Mouse (Mus musculus) right cerebral cortex, postnatal 4 days (tissue): ENCODE data around the gene Krt33b.

Experiments used
- DNase-seq: peaks from one replicate; pipeline ENCODE4 v3.0.0-alpha.2; 2022

Krt33b gene

DNA sequence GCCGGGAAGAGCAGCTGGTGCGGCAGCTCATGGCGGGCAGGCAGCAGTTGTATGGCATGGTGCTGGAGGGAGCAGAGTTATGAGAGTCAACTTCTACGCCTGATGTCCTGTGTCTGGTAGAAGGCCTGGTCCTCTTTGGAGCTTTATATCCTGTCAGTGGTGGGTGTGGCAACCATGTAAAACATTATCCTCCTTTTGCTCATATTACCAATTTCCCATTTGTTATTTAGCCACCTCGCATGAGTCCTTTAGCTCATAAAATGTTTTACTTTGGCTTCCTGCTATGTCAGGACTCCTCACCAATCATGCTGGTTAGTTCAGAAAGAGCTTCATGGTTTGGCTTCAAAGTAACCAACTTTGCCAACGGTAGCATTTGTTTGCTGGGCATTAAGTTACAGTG is at the start of gene Krt33b:
Krt33b (minus strand) TSS at position 101 of the 400 bp plus-strand sequence.
- DNase-seq = no peak

DNA sequence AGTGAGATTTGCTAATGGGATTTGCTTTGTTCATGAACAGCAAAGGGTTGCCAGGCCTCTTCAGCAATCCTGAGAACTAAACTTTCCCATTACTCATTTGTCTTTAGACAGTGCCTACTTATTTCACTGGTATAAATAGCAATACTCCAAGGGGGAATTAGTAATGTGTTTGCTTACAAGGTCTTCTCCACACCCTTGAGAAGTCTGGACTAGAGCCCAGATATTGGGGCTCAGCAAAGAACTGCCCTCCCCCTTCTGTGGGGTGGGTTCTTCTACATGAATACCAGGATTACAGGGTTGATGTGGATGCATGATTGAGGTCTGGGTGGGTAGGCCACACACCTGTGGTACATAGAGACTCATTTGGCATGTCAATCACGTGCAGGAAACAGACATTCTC is 44.2 kb upstream of the Krt33b start:
- DNase-seq = no peak

DNA sequence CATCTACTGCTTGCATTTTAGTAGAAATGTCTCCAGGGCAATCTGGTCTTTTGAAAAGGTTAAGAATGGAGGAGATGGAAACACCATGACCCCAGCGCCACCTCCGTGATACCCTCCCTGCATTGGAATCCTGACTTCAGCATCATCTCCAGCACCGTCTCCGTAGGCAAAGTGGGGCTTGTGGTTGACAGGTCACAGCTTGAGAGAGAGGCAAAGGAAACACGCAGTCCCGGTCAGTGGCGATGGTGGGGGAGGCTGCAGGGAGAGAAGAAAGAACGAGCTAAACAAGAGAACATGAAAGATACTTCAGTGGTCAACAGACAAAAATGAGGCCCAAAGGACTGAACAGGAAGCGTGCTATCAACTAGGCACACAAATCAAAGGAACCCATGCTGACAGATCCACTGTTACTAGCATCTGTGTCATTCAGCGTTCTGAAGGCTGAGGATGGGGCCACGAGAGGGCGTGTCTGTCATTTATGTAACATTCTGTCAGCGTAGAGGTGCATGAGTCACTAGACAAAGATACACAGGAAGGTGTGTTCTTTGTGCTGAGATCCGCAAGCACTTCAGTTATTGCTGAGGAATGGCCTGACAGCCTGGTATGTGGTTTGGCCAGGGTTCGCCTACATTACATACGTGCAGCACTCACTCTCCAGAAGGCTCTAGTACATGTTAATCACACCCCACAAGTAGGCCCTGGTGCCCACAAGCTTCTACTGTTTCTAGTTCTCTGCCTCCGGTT is 37.8 kb upstream of the Krt33b start:
- DNase-seq = no peak

DNA sequence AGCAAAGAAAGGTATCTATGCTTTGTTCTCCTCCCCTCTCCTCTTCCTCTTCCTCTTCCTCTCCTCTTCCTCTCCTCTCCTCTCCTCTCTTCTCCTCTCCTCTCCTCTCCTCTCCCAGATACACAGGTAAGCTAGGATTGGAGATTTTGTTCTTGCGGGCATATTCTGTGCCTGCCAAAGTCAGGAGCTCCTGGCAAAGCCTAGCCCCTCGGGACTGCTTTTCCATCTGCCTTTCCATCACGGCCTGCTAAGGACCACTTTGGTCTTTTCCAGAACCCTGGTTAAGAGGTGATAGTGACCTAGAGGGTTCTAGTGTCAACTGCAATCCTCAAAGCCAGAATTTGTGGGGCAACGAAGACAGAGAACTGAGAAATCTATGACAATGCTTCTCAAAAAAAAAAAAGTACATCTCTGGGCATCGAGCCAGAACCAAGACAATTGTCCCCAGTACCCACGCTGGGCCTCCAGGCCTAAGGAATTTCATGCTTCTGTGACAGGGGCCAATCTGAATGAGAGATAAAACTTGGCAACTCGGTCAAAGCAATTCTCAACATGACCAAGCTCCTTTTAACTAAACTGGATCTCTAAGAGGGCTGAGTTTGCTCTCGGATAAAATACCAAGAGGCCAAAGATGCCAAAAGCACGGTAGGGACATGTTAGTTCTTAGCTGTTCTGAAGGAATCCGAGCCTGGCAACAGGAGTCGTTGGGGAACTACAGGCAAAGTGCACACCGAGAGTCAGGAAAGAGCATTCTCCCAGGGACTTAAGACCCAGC is 36.8 kb upstream of the Krt33b start:
- no peak for DNase-seq

DNA sequence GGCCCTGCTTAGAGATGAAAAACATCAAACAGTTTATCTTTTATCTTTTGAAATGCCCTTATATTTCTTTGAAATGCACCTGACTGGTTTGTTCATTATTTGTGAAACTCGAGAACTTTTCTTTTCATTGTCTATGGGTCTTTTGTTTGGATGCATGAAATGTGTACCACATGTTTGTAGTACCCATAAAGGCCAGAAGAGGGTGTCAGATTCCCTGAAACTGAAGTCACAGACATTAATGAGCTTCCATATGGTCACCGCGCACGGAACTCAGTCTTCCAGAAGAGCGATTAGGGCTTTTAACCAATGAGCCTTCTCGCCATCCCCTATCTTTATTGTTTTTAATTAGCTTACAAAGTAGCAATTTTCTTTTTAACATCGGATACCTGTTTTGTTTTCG is 29.2 kb upstream of the Krt33b start:
- DNase-seq = no peak

DNA sequence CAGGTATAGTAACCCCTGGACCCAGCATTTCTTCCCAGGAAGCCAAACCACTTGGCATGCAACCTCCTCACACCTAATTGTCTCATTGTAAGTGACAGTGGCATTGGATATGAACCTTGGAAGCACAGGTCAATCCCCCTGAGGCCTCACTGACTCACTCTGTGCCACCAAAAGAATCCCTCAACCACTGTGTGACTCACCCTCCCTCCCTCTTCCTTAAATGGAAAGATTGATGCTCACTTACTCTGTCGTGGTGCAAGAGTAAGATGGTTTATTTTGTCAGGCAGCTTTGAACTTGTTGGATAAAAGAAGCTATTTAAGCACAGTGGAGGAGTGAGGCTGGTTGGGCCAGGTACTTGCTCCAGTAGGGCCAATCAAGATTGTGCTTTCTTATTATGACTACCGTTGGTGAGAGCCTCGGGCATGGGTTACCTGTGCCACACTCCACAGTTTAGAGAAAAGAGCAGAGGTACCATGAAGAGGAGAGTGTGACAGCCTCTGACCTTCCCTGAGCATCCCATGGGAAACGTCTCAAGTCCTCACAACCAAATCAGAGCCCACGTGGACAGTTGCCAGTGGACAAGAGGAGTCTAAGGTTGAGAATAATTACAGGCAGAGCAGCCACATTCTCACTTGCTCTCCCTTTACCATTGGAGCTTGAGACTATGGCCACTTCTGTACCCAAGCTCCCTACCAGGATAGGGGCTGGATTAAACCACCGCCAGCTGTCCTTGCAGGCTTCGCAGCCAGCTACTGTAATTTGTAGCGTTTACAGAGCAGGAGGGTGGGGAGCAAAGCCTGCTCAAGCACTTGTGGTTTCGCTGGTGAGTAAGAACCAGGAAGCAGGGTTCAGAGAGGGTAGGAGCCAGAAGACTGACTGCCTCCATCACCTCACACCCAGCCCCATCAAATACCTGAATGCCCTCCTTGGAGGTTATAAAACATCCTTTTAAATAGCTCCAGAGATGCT is 26.3 kb upstream of the Krt33b start:
- DNase-seq = no peak

DNA sequence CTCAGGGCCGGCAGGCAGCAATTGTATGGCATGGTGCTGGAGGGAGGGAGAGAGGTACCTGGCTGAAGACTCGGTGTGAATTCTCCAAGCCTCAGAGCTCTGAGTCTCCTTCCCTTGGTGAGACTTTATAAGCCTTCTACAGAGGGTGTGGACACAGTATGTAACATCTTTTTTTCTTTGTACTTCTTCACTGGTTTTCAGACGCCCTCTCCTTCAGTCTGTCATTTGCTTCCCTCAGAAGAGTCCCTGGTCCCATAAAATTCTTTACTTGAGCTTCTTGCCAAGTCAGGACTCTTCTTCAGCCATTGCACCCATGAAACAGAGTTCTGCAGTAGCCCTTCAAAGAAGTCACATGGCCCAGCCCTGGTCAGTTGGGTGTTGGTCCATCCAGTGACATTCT is 20.8 kb upstream of the Krt33b start, which contains the start of gene Krt31:
Krt31 (minus strand) TSS at position 101 of the 400 bp plus-strand sequence.
- DNase-seq = no peak

DNA sequence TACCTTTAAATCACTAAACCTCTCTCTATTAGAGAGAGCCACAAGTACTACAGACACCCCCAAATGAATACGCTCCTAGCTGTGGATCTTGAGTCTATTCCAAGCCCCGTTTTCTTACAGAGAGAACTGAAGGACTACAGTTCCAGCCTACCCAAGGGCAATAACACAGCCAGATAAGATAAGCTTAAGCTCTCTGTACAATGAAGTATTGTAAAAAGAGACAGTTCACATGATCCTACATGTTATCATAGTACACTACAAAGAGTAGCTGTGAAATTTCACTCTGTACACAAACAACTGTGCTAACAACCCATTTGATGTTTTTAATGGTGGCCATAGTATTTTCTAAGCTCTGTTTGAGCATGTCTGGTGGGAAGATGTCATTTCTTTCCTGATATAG is 17.5 kb upstream of the Krt33b start:
- no peak for DNase-seq

DNA sequence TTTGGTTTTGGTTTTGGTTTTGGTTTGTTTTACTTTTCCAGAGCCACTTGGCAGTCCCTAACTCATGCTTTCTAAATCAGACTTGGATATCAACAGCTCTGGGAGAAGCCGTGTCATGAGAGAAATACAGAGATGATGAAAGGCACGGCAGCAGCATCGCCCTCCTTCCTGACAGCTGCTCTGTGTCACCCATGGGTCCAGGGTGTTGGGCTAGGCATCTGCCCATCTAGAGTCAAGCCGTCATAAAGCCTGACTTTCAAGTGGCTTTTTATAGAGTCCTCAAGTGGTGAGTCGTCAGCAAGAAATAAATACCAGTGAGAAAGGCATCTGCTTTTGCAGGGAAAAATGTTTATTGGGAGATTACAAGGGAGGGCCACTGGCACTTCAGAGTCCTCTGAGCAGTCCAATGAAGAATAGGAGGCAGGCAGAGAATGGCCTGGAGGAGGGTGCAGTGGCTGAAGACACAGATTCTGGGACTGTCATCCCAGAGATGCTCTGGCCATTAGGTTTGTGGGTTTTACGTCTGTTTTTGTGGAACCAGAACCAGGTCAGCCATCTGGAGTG is 16.7 kb upstream of the Krt33b start:
- DNase-seq = no peak

DNA sequence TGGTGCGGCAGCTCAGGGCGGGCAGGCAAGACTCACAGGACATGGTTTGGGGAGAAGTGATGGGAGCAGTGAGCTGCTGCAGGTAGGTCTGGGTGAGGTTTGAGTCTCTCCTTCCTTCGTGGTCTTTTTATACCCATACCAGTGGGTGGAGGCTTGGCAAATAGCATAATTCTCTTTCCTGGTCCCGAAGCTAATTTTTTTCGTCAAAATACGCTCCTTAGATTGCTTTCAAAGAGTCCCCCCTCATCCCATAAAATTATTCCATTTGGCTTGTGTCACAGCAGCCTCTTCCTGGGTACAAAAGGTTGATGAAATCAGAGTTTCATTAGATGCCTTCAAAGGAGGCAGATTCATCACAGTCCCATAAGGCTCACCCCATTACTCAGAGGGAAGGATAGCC is 11.8 kb upstream of the Krt33b start, which contains the start of gene Krt34:
Krt34 (minus strand) TSS at position 101 of the 400 bp plus-strand sequence.
- no peak for DNase-seq

DNA sequence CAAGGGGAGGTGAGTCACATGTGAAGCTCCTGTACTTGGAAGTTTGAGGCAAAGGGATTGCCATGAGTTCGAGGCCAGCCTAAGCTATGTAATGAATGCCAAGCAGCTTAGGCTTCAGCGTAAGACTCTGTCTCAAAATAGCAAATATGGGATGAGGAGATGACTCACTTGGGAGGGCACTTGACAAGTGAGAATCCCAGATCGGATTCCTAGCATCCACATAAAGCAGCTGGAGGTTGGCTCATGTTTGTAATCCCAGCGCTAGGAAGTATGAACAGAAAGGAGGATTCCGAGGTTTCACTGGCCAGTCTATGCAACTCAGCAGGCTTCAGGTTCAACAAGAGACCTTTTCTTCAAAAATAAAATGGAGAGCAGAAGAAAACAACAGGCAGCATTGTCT is 8.2 kb downstream of the Krt33b start:
- DNase-seq = no peak

DNA sequence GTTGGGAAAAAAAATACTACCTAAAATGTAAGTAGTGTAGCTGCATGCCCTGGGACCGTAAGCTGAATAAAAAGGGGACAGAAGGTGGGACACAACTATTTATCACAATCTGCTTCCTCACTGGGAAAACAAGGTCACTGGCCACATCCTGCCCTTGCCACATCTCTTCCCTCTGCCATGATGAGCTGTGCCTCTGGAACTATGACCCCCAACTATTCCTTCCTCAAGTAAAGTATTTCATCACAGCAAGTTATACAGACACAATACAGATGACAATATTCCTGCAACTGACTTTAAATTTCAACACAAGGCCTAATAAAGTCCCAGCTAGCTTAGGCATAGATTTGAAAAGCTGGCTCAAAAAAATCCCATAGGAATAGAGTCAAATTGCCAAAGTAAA is 10.2 kb downstream of the Krt33b start:
- DNase-seq = no peak

DNA sequence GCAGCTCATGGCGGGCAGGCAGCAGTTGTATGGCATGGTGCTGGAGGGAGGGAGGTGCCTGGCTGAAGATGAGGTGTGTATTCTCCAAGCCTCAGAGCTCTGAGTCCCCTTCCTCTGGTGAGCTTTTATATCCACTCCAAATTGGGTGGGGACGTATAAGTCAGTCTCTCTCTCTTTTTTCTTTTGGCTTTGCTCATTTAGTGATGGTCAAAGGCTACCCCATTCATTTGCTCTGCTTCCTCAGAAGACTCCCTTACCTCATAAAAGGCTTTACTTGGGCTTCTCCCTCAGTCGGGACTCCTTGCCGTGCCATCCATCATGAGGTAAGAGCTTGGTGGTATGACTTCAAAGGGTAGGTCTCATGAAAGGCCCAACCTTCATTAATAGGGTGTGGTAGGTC is 13.6 kb downstream of the Krt33b start, which contains the start of gene Krt33a:
Krt33a (minus strand) TSS at position 101 of the 400 bp plus-strand sequence.
- no peak for DNase-seq

DNA sequence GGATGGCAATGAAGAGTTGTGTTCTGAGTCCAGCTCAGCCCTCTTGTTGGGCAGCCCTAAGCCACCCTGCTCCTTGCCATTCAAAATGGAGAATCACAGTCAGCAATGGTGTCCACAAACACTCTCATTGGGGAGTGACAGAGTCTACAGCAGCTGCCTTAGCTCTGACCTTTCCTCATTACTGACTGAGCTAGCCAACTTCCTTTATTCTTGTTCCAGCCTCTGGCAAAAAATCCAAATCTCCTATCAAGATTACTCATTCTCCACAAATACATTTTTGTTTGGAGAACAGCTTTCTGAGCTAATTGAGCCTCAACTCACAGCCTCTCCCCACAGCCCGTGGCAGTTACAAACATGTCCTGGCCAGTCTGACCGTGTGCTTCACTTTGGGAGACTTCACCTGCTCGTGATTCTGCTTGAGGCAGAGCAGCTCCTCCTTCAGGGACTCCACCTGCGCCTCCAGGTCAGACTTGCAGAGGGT is 15.9 kb downstream of the Krt33b start:
- no peak for DNase-seq

DNA sequence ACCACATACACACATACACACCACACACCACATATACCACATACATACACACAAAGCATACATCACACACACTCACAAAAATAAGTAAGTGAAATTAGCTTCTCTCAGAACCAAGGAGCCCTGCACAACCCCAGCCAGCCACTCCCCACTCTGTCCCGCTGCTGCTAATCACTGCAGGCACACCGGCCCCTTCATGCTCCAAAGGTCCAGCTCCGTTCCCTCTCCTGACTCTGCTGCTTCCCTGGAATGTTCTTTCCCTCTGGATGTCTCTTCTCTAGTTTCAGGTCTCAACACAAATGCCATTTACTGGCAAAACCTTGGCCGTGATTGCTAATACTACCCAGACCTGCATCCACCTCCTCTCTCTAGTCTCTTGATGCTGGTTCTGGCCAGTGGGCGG is 19.0 kb downstream of the Krt33b start:
- DNase-seq = no peak

DNA sequence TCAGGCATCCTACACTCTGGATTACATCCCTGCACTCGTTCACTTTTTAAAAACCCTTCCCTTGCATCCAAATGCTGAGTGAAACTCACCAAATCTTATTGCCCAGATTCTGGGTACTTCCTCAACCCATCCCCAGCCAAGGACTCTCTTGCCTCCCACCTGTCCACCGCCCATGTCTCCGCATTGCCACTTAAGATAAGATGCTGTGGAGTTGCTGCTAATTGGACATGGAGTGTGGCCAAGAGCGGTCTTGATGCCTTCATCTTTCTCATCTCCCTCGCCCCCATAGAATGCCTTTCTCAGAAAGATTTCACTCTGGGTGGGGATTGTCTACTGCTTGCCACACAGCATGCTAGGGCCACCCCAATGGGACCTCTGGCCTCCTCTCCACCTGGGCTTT is 21.3 kb downstream of the Krt33b start:
- no peak for DNase-seq

DNA sequence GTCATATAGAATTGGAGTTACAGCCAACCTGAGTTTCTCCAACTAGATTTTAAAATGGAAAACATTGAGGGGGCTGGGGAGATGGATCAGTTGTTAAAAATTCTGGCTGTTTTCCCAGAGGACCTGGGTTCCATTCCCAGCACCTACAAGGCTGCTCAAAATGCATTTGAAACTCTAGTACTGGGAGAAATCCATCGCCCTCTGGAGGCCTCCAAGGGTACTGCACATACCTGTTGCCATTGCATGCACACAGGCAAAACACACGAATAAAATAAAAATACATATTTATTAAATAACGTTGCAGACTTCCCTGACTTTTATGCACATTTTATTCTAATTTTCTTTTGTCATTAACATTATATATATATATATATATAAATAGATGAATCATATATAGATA is 23.0 kb downstream of the Krt33b start:
- no peak for DNase-seq

DNA sequence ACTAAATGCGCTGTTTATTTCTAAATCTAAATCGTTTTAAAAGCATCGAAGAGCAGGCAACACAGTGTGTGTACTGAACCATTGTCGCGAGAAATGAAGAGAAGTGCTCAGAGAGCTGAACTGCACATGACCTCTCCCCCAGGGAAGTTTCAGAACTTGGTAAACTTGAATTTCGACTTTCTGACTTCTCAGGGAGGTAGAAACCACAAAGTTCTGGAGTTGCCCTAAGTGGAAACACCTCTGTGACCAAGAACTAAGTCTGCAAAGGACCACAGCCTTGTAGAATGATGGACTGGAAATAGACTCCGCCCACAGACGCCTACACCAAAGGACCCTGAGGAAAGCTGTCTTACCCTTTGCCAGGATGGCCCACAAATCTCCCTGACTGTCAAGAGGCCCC is 23.8 kb downstream of the Krt33b start:
- DNase-seq = no peak

DNA sequence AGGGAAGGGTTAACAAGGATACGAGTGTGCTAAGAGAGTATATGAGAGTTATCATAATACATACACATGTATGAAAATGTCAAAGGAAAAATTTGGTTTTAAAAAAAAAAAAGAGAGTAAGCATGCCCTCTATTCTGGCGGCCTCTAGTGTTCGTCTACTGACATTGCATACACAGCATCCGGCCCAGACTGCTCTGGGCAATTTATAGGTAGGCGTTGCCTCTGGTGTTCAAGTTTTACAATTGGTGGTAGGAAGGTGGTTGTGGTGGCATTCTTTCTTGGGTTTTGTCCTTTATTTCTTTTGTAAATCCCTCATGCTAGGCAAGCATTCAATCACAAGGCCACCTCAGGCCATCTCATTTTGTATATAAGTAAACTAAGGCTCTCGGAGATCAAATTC is 24.8 kb downstream of the Krt33b start:
- peak; percentile 62 for DNase-seq

DNA sequence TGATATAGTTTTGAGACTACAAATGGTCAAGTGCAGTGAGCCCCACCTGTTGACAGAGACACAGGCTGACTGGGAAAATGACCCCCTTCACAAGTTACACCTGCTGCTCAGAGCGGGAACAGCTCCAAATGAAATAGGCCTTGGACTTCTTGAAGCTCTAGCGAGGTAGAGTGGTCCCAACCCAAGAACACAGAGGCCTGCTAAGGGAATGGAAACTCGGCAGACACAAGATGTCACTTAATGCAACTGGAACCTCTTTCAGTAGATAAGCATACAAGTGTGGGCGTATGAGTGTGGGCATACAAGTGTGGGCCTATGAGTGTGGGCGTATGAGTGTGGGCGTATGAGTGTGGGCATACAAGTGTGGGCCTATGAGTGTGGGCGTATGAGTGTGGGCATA is 30.6 kb downstream of the Krt33b start:
- no peak for DNase-seq

DNA sequence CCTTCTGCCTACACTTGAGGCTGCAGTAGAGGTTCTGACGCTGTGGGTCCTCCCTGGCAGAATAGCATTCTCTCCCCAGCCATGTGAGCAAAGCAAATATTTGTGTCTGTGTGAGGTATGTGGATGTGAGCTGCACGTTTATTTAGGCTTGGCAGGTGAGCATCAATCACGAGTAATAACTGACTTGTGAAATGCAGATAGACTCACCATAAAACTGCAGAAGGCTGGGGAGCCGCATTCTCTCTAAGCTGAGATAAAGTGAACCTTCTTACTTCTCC is 35.3 kb downstream of the Krt33b start:
- DNase-seq = no peak

DNA sequence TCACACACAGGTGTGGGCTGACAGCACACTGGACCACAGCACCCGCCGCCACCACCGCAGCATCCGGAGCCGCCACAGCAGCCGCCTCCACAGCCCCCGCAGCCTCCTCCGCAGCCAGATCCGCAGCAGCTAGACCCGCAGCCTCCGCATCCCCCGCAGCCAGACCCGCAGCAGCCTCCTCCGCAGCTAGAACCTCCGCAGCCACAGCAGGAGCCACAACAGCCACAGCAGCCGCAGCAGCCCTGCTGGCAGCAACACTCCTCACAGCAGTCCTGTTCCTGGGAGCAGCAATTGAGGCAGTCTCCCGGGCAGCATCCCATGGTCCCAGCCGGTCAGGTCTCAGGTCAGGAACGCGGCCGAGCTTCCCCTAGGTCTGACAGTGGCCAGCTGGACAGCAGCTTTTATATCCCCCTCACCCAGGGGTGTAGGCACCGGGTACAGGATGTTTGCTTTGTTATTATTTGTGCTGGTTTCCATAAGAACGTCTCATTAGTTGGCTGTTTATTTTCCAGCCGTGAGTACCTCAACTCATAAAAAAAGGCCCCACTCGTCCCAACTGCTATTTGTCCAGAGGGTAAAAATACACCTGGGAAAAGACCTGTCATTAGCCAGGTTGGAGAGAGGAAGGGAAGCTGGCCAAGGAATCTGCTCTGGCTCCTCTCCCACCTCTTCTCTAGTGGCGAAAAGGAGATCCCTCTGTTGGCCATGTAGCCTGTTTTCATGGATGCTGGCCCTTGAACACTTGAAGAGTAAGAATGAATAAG is 35.9 kb downstream of the Krt33b start, which contains the start of gene Krtap17-1:
Krtap17-1 (minus strand) TSS at position 375 of the 764 bp plus-strand sequence.
- peak; percentile 9 for DNase-seq
